Mouse (Mus musculus) inflammation-experienced regulatory T-cells, adult 6 months (primary cell): Measurements from ENCODE around the gene Commd3. TPM values are rescaled to one million over a fixed set of nuclear protein-coding genes. Genes with fewer than 3 reads are reported as not detected.
A peak's percentile ranks its signal among the peaks of the same experiment; 100 is the strongest.

Experiments used
- ATAC-seq: one replicate; pipeline ENCODE4 v1.8.0; 2017
- polyA plus RNA-seq, 3 experiments: library from polyadenylated mRNA; unstranded; fragments of 100-300 nt; shearing (Covaris generic); gene quantifications; one replicate each; pipeline ENCODE4 v1.2.1; 2017

Gene Commd3
- polyA plus RNA-seq, 3 experiments from 2014 or later: 214 to 252 (median 247) TPM

- ATAC-seq: peak; percentile 37
These were observed 15.5 kb downstream of the Commd3 start for GRCm38 (mm10) chr2:18687671-18688170.

GRCm38 (mm10) chr2:18688286-18688685 lies 16.1 kb downstream of the Commd3 start:
- no peak for ATAC-seq

- peak; percentile 20 for ATAC-seq
These were observed 16.5 kb downstream of the Commd3 start for GRCm38 (mm10) chr2:18688708-18689063.

GRCm38 (mm10) chr2:18689064-18689921 lies 17.1 kb downstream of the Commd3 start:
- ATAC-seq: peak; percentile 49

GRCm38 (mm10) chr2:18690055-18690691 lies 18.0 kb downstream of the Commd3 start:
- peak; percentile 16 for ATAC-seq

- no peak for ATAC-seq
These were observed 18.6 kb downstream of the Commd3 start for GRCm38 (mm10) chr2:18690756-18691155.

- ATAC-seq: no peak
These were observed 19.8 kb downstream of the Commd3 start for GRCm38 (mm10) chr2:18692031-18692430.

GRCm38 (mm10) chr2:18692548-18692947 lies 20.4 kb downstream of the Commd3 start:
- no peak for ATAC-seq

GRCm38 (mm10) chr2:18693491-18693870 lies 21.3 kb downstream of the Commd3 start:
- no peak for ATAC-seq

- peak; percentile 42 for ATAC-seq
These were observed 21.9 kb downstream of the Commd3 start, which contains the start of gene Spag6 for GRCm38 (mm10) chr2:18693871-18694610. Gene Spag6 (plus strand): TSS chr2:18694032.

GRCm38 (mm10) chr2:18694611-18694950 lies 22.4 kb downstream of the Commd3 start:
- no peak for ATAC-seq

- ATAC-seq: no peak
These were observed 23.0 kb downstream of the Commd3 start for GRCm38 (mm10) chr2:18695163-18695562.

GRCm38 (mm10) chr2:18695629-18696150 lies 23.5 kb downstream of the Commd3 start:
- ATAC-seq: no peak

GRCm38 (mm10) chr2:18697591-18698244 lies 25.5 kb downstream of the Commd3 start:
- no peak for ATAC-seq

GRCm38 (mm10) chr2:18698663-18699385 lies 26.6 kb downstream of the Commd3 start:
- ATAC-seq: peak; percentile 9

- no peak for ATAC-seq
These were observed 27.3 kb downstream of the Commd3 start for GRCm38 (mm10) chr2:18699401-18699990.

- ATAC-seq: no peak
These were observed 38.2 kb downstream of the Commd3 start for GRCm38 (mm10) chr2:18710356-18710755.

- no peak for ATAC-seq
These were observed 40.9 kb downstream of the Commd3 start for GRCm38 (mm10) chr2:18713071-18713470.

GRCm38 (mm10) chr2:18714337-18714736 lies 42.2 kb downstream of the Commd3 start:
- ATAC-seq: peak; percentile 52

GRCm38 (mm10) chr2:18718521-18718920 lies 46.3 kb downstream of the Commd3 start:
- no peak for ATAC-seq

- no peak for ATAC-seq
These were observed 50.1 kb downstream of the Commd3 start for GRCm38 (mm10) chr2:18722208-18722830.
